Mouse (Mus musculus) bone marrow macrophage, adult 2 months (primary cell): ENCODE results near the gene Josd2.

Experiments used
- CTCF ChIP-seq: IDR thresholded peaks from 2 replicates; pipeline ENCODE4 v1.5.1; 2012; ENCODE audit warnings: low read depth, mild to moderate bottlenecking, low read length, moderate library complexity
- POLR2A ChIP-seq: IDR thresholded peaks from 2 replicates; pipeline ENCODE4 v1.6.1; 2012; ENCODE audit warnings: mild to moderate bottlenecking, low read depth, low read length, borderline replicate concordance

DNA sequence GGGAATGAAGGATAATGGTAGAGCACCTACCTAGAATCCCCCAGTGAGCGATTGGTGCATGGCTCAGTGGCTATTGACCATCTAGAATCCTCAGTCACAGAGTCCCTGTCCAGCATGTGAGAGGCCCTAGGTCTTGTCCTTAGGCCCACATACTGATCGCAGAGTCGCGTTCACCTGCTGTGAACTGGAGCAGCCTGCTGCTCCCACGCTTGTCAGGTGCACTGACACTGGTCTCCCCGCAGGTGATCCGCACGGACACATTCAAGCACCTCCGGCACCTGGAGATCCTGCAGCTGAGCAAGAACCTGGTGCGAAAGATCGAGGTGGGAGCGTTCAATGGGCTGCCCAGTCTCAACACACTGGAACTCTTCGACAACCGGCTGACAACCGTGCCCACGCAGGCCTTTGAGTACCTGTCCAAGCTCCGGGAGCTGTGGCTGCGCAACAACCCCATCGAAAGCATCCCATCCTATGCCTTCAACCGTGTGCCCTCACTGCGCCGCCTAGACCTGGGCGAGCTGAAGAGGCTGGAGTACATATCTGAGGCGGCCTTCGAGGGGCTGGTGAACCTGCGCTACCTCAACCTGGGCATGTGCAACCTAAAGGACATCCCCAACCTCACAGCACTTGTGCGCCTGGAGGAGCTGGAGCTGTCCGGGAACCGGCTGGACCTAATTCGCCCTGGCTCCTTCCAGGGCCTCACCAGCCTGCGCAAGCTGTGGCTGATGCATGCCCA, 6.8 kb upstream of the Josd2 start:
- TF ChIP-seq POLR2A = no peak
- no peak for TF ChIP-seq CTCF
